Mouse (Mus musculus) heart, embryonic 11.5 days (tissue): Measurements from ENCODE around the gene Jag1. TPM values are rescaled to one million over a fixed set of nuclear protein-coding genes. Genes with fewer than 3 reads are reported as not detected.

Experiments
- ATAC-seq: fragments of 200-750 bp; cut with Nextera tagmentation; replicated peaks from 2 replicates; pipeline ENCODE4 v1.8.0; 2017; ENCODE audit warnings: moderate library complexity; ENCODE audit not compliant: insufficient number of reproducible peaks, low FRiP score, low TSS enrichment
- H3K27ac ChIP-seq: fragments of 300-500 bp; sonication (generic); 2 replicates; pipeline ENCODE4 v1.5.1; 2014; ENCODE audit warnings: mild to moderate bottlenecking, low read depth, low read length
- H3K27me3 ChIP-seq: fragments of 300-500 bp; sonication (generic); 2 replicates; pipeline ENCODE4 v1.6.1; 2014; ENCODE audit warnings: mild to moderate bottlenecking, low read length, mixed read lengths; ENCODE audit not compliant: control insufficient read depth, insufficient read depth
- H3K36me3 ChIP-seq: fragments of 300-500 bp; sonication (generic); 2 replicates; pipeline ENCODE4 v1.6.1; 2014; ENCODE audit warnings: mild to moderate bottlenecking, low read length, moderate library complexity, mixed read lengths; ENCODE audit not compliant: control insufficient read depth, insufficient read depth
- H3K4me1 ChIP-seq: fragments of 300-500 bp; sonication (generic); 2 replicates; pipeline ENCODE4 v1.6.1; 2014; ENCODE audit warnings: low read length; ENCODE audit not compliant: control insufficient read depth, insufficient read depth
- H3K4me2 ChIP-seq: fragments of 300-500 bp; sonication (generic); 2 replicates; pipeline ENCODE4 v1.6.1; 2014; ENCODE audit warnings: mild to moderate bottlenecking, moderate library complexity
- H3K4me3 ChIP-seq: fragments of 300-500 bp; sonication (generic); 2 replicates; pipeline ENCODE4 v1.5.1; 2014; ENCODE audit warnings: low read depth, low read length
- H3K9ac ChIP-seq: fragments of 300-500 bp; sonication (generic); 2 replicates; pipeline ENCODE4 v1.6.1; 2014; ENCODE audit warnings: mild to moderate bottlenecking, low read depth, low read length, moderate library complexity
- H3K9me3 ChIP-seq: fragments of 300-500 bp; sonication (generic); replicated peaks from 2 replicates; pipeline ENCODE4 v1.6.1; 2016; ENCODE audit warnings: low read length; ENCODE audit not compliant: control insufficient read depth
- WGBS: fragments of 180-500 bp; shearing (Covaris S2); extraction: QIAGEN DNeasy Blood & Tissue Kit; methylation state at CpG from one replicate; pipeline ENCODE4 v1.1.7; 2014; ENCODE audit not compliant: insufficient replicate concordance; 5-methylcytosine and 5-hydroxymethylcytosine counted together
- polyA plus RNA-seq: library from polyadenylated mRNA; unstranded; fragments of >200 nt; fragmentation: Nextera tagmentation; extraction: Ambion mirVana; gene quantifications from 2 replicates; pipeline ENCODE4 v1.2.1, GENCODE M21; 2014

The Jag1 gene
- polyA plus RNA-seq, 1 experiment from 2014 or later = 17.2 TPM

DNA sequence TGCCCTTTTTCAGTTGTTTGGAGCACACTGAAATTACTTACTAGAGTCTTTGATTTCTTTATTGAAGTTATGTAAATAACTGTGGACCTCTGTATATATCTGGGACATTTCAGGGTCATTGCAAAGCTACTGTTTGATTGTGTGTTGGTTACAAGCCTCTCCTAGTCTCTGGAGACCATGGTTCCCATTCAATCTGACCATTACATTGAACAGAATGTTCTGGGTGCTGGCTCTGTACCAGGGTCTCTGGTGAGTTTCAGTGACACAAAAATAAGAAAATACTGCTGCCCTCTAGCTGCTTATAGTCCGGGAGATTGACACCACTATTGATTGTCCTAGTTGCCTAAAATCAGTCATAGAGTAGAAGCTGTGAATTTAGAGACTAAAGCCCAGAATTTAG, 66.5 kb downstream of the Jag1 start:
- WGBS = 79% methylated on average over 1 of the region's 1 CpGs
- no peaks in the 10 kb centered on the region for H3K9me3 ChIP-seq
- ATAC-seq = no peak
- no peak overlapping the region for H3K4me2 ChIP-seq
- H3K4me3 ChIP-seq = no peak overlapping the region
- H3K27me3 ChIP-seq = no peaks in the 10 kb centered on the region
- no peaks in the 10 kb centered on the region; the same call in 1 of the 2 replicates for H3K4me1 ChIP-seq
- H3K9ac ChIP-seq = no peak overlapping the region
- H3K36me3 ChIP-seq = no peaks in the 10 kb centered on the region
- no peak overlapping the region for H3K27ac ChIP-seq

GRCm38 (mm10) chr2:137049367-137049766, 67.1 kb downstream of the Jag1 start:
- Histone ChIP-seq H3K4me1 (no peaks in the 10 kb centered on the region; the same call in 1 of the 2 replicates), H3K9ac (no peak overlapping the region), H3K36me3 (no peaks in the 10 kb centered on the region), H3K9me3 (no peaks in the 10 kb centered on the region), H3K4me2 (no peak overlapping the region), H3K27ac (no peak overlapping the region), H3K27me3 (no peaks in the 10 kb centered on the region), H3K4me3 (no peak overlapping the region)
- WGBS = 75% methylated on average over 2 of the region's 2 CpGs
- no peak for ATAC-seq

- H3K9ac ChIP-seq = no peak overlapping the region
- H3K4me2 ChIP-seq = no peak overlapping the region
- WGBS = 85% methylated on average over 2 of the region's 2 CpGs
- no peak overlapping the region for H3K4me3 ChIP-seq
- no peak overlapping the region for H3K27ac ChIP-seq
- H3K4me1 ChIP-seq = no peaks in the 10 kb centered on the region; the same call in 1 of the 2 replicates
- no peaks in the 10 kb centered on the region for H3K9me3 ChIP-seq
- H3K27me3 ChIP-seq = no peaks in the 10 kb centered on the region
- no peaks in the 10 kb centered on the region for H3K36me3 ChIP-seq
- ATAC-seq = no peak
Measured at GRCm38 (mm10) chr2:137044122-137044521, 72.3 kb downstream of the Jag1 start.

Other genes starting within 250 kb of the Jag1 start
- 19.3 and 51.3 TPM in 2 replicates for gene AL731706.2, start 231.0 kb downstream of the Jag1 start, polyA plus RNA-seq
- gene Slx4ip, start 225.4 kb downstream of the Jag1 start, polyA plus RNA-seq = 4.6 and 5.9 TPM in 2 replicates
- gene AL731706.1, start 225.3 kb downstream of the Jag1 start, polyA plus RNA-seq = 44.0 and 45.4 TPM in 2 replicates
- 17.6 and 20.8 TPM in 2 replicates for gene Mkks, start 225.3 kb downstream of the Jag1 start, polyA plus RNA-seq